Mouse (Mus musculus): ENCODE results near the gene G530012D18Rik. TPM values are rescaled to one million over a fixed set of nuclear protein-coding genes. Genes with fewer than 3 reads are reported as not detected.
"Not testable (repeated sequence)": the region's sequence is repeated elsewhere in the genome, so short reads cannot be mapped to it uniquely, and the experiment has no call there.

G530012D18Rik gene
- total RNA-seq (2021) = not detected

GRCm38 (mm10) chr1:85575376-85575775 lies at the start of gene G530012D18Rik:
Gene G530012D18Rik, plus strand, starts transcription at chr1:85575676.
- intact Hi-C loops (cut with DNase I); DNase-seq: not testable (repeated sequence)

GRCm38 (mm10) chr1:85526401-85526800 lies 49.1 kb upstream of the G530012D18Rik start:
- DNase-seq; intact Hi-C loops (cut with DNase I): not testable (repeated sequence)

GRCm38 (mm10) chr1:85528451-85529110 lies 46.9 kb upstream of the G530012D18Rik start:
- intact Hi-C loops (cut with DNase I); DNase-seq: not testable (repeated sequence)

- intact Hi-C loops (cut with DNase I); DNase-seq: not testable (repeated sequence)
Measured at GRCm38 (mm10) chr1:85543818-85544217, 31.7 kb upstream of the G530012D18Rik start.

GRCm38 (mm10) chr1:85546442-85546841 lies 29.0 kb upstream of the G530012D18Rik start:
- intact Hi-C loops (cut with DNase I); DNase-seq: not testable (repeated sequence)

- intact Hi-C loops (cut with DNase I) = not testable (repeated sequence)
- peak; percentile 12 to 21 for DNase-seq
Measured at GRCm38 (mm10) chr1:85555261-85555660, 20.2 kb upstream of the G530012D18Rik start.

GRCm38 (mm10) chr1:85573554-85573953 lies 1.9 kb upstream of the G530012D18Rik start:
- intact Hi-C loops (cut with DNase I); DNase-seq: not testable (repeated sequence)

- intact Hi-C loops (cut with DNase I); DNase-seq: not testable (repeated sequence)
Measured at GRCm38 (mm10) chr1:85578372-85579010, 3.0 kb downstream of the G530012D18Rik start.

GRCm38 (mm10) chr1:85579199-85580147 lies 4.0 kb downstream of the G530012D18Rik start:
- intact Hi-C loops (cut with DNase I); DNase-seq: not testable (repeated sequence)

GRCm38 (mm10) chr1:85580148-85580534 lies 4.7 kb downstream of the G530012D18Rik start:
- intact Hi-C loops (cut with DNase I); DNase-seq: not testable (repeated sequence)

- intact Hi-C loops (cut with DNase I) = not testable (repeated sequence)
Measured at GRCm38 (mm10) chr1:85580578-85580977, 5.1 kb downstream of the G530012D18Rik start.

GRCm38 (mm10) chr1:85581518-85581917 lies 6.0 kb downstream of the G530012D18Rik start:
- intact Hi-C loops (cut with DNase I) = loop anchor here (1.0 kb wide), 1 partner anchor 155 kb away; no protein-coding TSS in a partner anchor
- DNase-seq = not testable (repeated sequence)

More at GRCm38 (mm10) chr1:85580578-85580977, 5.1 kb downstream of the G530012D18Rik start:
- DNase-seq = not testable (repeated sequence)

GRCm38 (mm10) chr1:85588697-85589096 lies 13.2 kb downstream of the G530012D18Rik start:
- intact Hi-C loops (cut with DNase I); DNase-seq: not testable (repeated sequence)

GRCm38 (mm10) chr1:85592526-85592925 lies 17.1 kb downstream of the G530012D18Rik start:
- DNase-seq; intact Hi-C loops (cut with DNase I): not testable (repeated sequence)

- DNase-seq; intact Hi-C loops (cut with DNase I): not testable (repeated sequence)
Measured at GRCm38 (mm10) chr1:85598271-85599012, 23.0 kb downstream of the G530012D18Rik start, which contains the start of gene Sp110. Gene Sp110, minus strand, starts transcription at chr1:85598817.

- intact Hi-C loops (cut with DNase I); DNase-seq: not testable (repeated sequence)
Measured at GRCm38 (mm10) chr1:85600078-85600477, 24.6 kb downstream of the G530012D18Rik start, which contains the start of gene Sp140. Gene Sp140, plus strand, starts transcription at chr1:85600378.

GRCm38 (mm10) chr1:85600794-85601193 lies 25.3 kb downstream of the G530012D18Rik start:
- peak; percentile 26 for DNase-seq
- intact Hi-C loops (cut with DNase I) = not testable (repeated sequence)

- DNase-seq; intact Hi-C loops (cut with DNase I): not testable (repeated sequence)
Measured at GRCm38 (mm10) chr1:85604341-85604740, 28.9 kb downstream of the G530012D18Rik start.

GRCm38 (mm10) chr1:85608361-85608760 lies 32.9 kb downstream of the G530012D18Rik start:
- DNase-seq; intact Hi-C loops (cut with DNase I): not testable (repeated sequence)

Data from heart, postnatal 10 days (tissue).